Mouse (Mus musculus) liver, embryonic 12.5 days (tissue): ENCODE measurements at regions not wholly inside any gene's neighbourhood (a gene's known extent, or its start where the extent isn't known, plus 50 kb on each side); places are given as distances from the start of the nearest gene placed in this dataset.

Source experiments
- ATAC-seq: fragments of 200-750 bp; cut with Nextera tagmentation; 2 replicates; pipeline ENCODE4 v1.8.0; 2017; ENCODE audit warnings: moderate number of reproducible peaks, mild to moderate bottlenecking, moderate library complexity
- H3K27ac ChIP-seq: fragments of 300-500 bp; sonication (generic); 2 replicates; pipeline ENCODE4 v1.5.1; 2016; ENCODE audit warnings: mild to moderate bottlenecking
- H3K27me3 ChIP-seq: fragments of 300-500 bp; sonication (generic); replicated peaks from 2 replicates; pipeline ENCODE4 v1.6.1; 2016; ENCODE audit warnings: mild to moderate bottlenecking, moderate library complexity
- H3K36me3 ChIP-seq: fragments of 300-500 bp; sonication (generic); 2 replicates; pipeline ENCODE4 v1.6.1; 2016; ENCODE audit warnings: mild to moderate bottlenecking, moderate library complexity
- H3K4me1 ChIP-seq: fragments of 300-500 bp; sonication (generic); 2 replicates; pipeline ENCODE4 v1.6.1; 2016
- H3K4me2 ChIP-seq: fragments of 300-500 bp; sonication (generic); 2 replicates; pipeline ENCODE4 v1.6.1; 2016; ENCODE audit warnings: mild to moderate bottlenecking, moderate library complexity
- H3K4me3 ChIP-seq: fragments of 300-500 bp; sonication (generic); 2 replicates; pipeline ENCODE4 v1.5.1; 2016; ENCODE audit warnings: mild to moderate bottlenecking, moderate library complexity
- H3K9ac ChIP-seq: fragments of 300-500 bp; sonication (generic); 2 replicates; pipeline ENCODE4 v1.6.1; 2016; ENCODE audit warnings: mild to moderate bottlenecking, moderate library complexity
- H3K9me3 ChIP-seq: fragments of 300-500 bp; sonication (generic); replicated peaks from 2 replicates; pipeline ENCODE4 v1.6.1; 2016; ENCODE audit warnings: mild to moderate bottlenecking, moderate library complexity
- WGBS: fragments of 180-500 bp; shearing (Covaris S2); methylation state at CpG from one replicate; pipeline ENCODE4 v1.1.7; 2016; ENCODE audit not compliant: insufficient replicate concordance; 5-methylcytosine and 5-hydroxymethylcytosine counted together

- H3K9me3 ChIP-seq, result no peaks in the 10 kb centered on the region
- WGBS, result 21% methylated on average over 16 of the region's 16 CpGs
- H3K4me2 ChIP-seq, result peak overlapping the region; percentile 73
- H3K27ac ChIP-seq, result peak overlapping the region; percentile 98
- H3K4me3 ChIP-seq, result peak overlapping the region; percentile 53
- ATAC-seq, result peak; percentile 87
- H3K4me1 ChIP-seq, result peaks cover 97% of the 10 kb centered on the region
- H3K36me3 ChIP-seq, result no peaks in the 10 kb centered on the region
- peak overlapping the region; percentile 81 for H3K9ac ChIP-seq
- no peaks in the 10 kb centered on the region for H3K27me3 ChIP-seq
Observed at GRCm38 (mm10) chr7:90060343-90061175, 69.5 kb upstream of the Picalm start.

GRCm38 (mm10) chr7:90061701-90062100 lies 68.3 kb upstream of the Picalm start:
- Histone ChIP-seq H3K27ac (peak overlapping the region; percentile 98), H3K9ac (peak overlapping the region; percentile 81), H3K4me3 (peak overlapping the region; percentile 53), H3K4me1 (peaks cover 99% of the 10 kb centered on the region), H3K36me3 (no peaks in the 10 kb centered on the region), H3K9me3 (no peaks in the 10 kb centered on the region), H3K4me2 (peak overlapping the region; percentile 73), H3K27me3 (no peaks in the 10 kb centered on the region)
- no peak for ATAC-seq
- 66% methylated on average over 7 of the region's 7 CpGs for WGBS

- Histone ChIP-seq H3K27me3 (no peaks in the 10 kb centered on the region), H3K9ac (peak overlapping the region; percentile 81), H3K4me2 (peak overlapping the region; percentile 73), H3K36me3 (no peaks in the 10 kb centered on the region), H3K4me3 (peak overlapping the region; percentile 27), H3K27ac (peak overlapping the region; percentile 98), H3K9me3 (no peaks in the 10 kb centered on the region), H3K4me1 (peaks cover 99% of the 10 kb centered on the region)
- peak; percentile 90 for ATAC-seq
- WGBS, result 14% methylated on average over 9 of the region's 9 CpGs
Observed at GRCm38 (mm10) chr7:90062874-90063273, 67.1 kb upstream of the Picalm start.

GRCm38 (mm10) chr7:90064198-90064597 lies 65.8 kb upstream of the Picalm start:
- Histone ChIP-seq H3K4me1 (peaks cover 98% of the 10 kb centered on the region), H3K27me3 (no peaks in the 10 kb centered on the region), H3K9ac (peak overlapping the region; percentile 81), H3K27ac (peak overlapping the region; percentile 98), H3K9me3 (no peaks in the 10 kb centered on the region), H3K4me2 (peak overlapping the region; percentile 73), H3K36me3 (no peaks in the 10 kb centered on the region), H3K4me3 (no peak overlapping the region)
- WGBS, result 59% methylated on average over 1 of the region's 1 CpGs
- ATAC-seq, result no peak

- no peaks in the 10 kb centered on the region for H3K36me3 ChIP-seq
- peak overlapping the region; percentile 81 for H3K9ac ChIP-seq
- ATAC-seq, result peak; percentile 11; the same call in 1 of the 2 replicates
- no peaks in the 10 kb centered on the region for H3K9me3 ChIP-seq
- no peaks in the 10 kb centered on the region for H3K27me3 ChIP-seq
- peak overlapping the region; percentile 98 for H3K27ac ChIP-seq
- H3K4me3 ChIP-seq, result no peak overlapping the region
- 51% methylated on average over 9 of the region's 9 CpGs for WGBS
- peak overlapping the region; percentile 73 for H3K4me2 ChIP-seq
- H3K4me1 ChIP-seq, result peaks cover 89% of the 10 kb centered on the region
Observed at GRCm38 (mm10) chr7:90065269-90065955, 64.6 kb upstream of the Picalm start.

GRCm38 (mm10) chr7:90066275-90066674 lies 63.7 kb upstream of the Picalm start:
- H3K36me3 ChIP-seq, result no peaks in the 10 kb centered on the region
- no peak overlapping the region for H3K4me2 ChIP-seq
- 80% methylated on average over 5 of the region's 5 CpGs for WGBS
- H3K4me1 ChIP-seq, result peaks cover 83% of the 10 kb centered on the region
- ATAC-seq, result no peak
- H3K9ac ChIP-seq, result no peak overlapping the region
- no peaks in the 10 kb centered on the region for H3K9me3 ChIP-seq
- H3K4me3 ChIP-seq, result no peak overlapping the region
- no peaks in the 10 kb centered on the region for H3K27me3 ChIP-seq
- peak overlapping the region; percentile 98 for H3K27ac ChIP-seq

GRCm38 (mm10) chr7:90067961-90068665 lies 61.9 kb upstream of the Picalm start:
- no peak overlapping the region for H3K9ac ChIP-seq
- 40% methylated on average over 3 of the region's 3 CpGs for WGBS
- no peaks in the 10 kb centered on the region for H3K9me3 ChIP-seq
- peak; percentile 56; the same call in 1 of the 2 replicates for ATAC-seq
- no peaks in the 10 kb centered on the region for H3K36me3 ChIP-seq
- peaks cover 75% of the 10 kb centered on the region for H3K4me1 ChIP-seq
- peak overlapping the region; percentile 21 for H3K4me2 ChIP-seq
- H3K27me3 ChIP-seq, result no peaks in the 10 kb centered on the region
- no peak overlapping the region for H3K4me3 ChIP-seq
- peak overlapping the region; percentile 98 for H3K27ac ChIP-seq

- no peaks in the 10 kb centered on the region for H3K9me3 ChIP-seq
- peaks cover 73% of the 10 kb centered on the region for H3K4me1 ChIP-seq
- H3K27me3 ChIP-seq, result no peaks in the 10 kb centered on the region
- no peak for ATAC-seq
- H3K4me2 ChIP-seq, result no peak overlapping the region
- H3K9ac ChIP-seq, result no peak overlapping the region
- no peak overlapping the region for H3K4me3 ChIP-seq
- H3K27ac ChIP-seq, result peak overlapping the region; percentile 46
- WGBS, result 85% methylated on average over 7 of the region's 7 CpGs
- no peaks in the 10 kb centered on the region for H3K36me3 ChIP-seq
Observed at GRCm38 (mm10) chr7:90070267-90070666, 59.7 kb upstream of the Picalm start.

- Histone ChIP-seq H3K27ac (peak overlapping the region; percentile 93), H3K9me3 (no peaks in the 10 kb centered on the region)
- ATAC-seq, result peak; percentile 65
Observed at GRCm38 (mm10) chr7:90073865-90074264, 56.1 kb upstream of the Picalm start.

GRCm38 (mm10) chr7:90074592-90074991 lies 55.4 kb upstream of the Picalm start:
- Histone ChIP-seq H3K4me2 (peak overlapping the region; percentile 26), H3K4me1 (peaks cover 78% of the 10 kb centered on the region), H3K9me3 (no peaks in the 10 kb centered on the region), H3K27me3 (no peaks in the 10 kb centered on the region), H3K36me3 (no peaks in the 10 kb centered on the region), H3K27ac (peak overlapping the region; percentile 93), H3K9ac (peak overlapping the region; percentile 29), H3K4me3 (no peak overlapping the region)
- ATAC-seq, result peak; percentile 70
- 22% methylated on average over 2 of the region's 2 CpGs for WGBS

More at GRCm38 (mm10) chr7:90073865-90074264, 56.1 kb upstream of the Picalm start:
- Histone ChIP-seq H3K9ac (peak overlapping the region; percentile 27; the same call in 1 of the 2 replicates), H3K36me3 (no peaks in the 10 kb centered on the region), H3K4me1 (peaks cover 73% of the 10 kb centered on the region), H3K4me2 (no peak overlapping the region), H3K27me3 (no peaks in the 10 kb centered on the region), H3K4me3 (no peak overlapping the region)
- WGBS, result 39% methylated on average over 5 of the region's 5 CpGs

- WGBS, result 41% methylated on average over 2 of the region's 2 CpGs
Observed at GRCm38 (mm10) chr7:90077565-90077964, 52.4 kb upstream of the Picalm start.

More at GRCm38 (mm10) chr7:90077565-90077964, 52.4 kb upstream of the Picalm start:
- H3K4me3 ChIP-seq, result no peak overlapping the region
- peak overlapping the region; percentile 49 for H3K9ac ChIP-seq
- no peaks in the 10 kb centered on the region for H3K27me3 ChIP-seq
- no peaks in the 10 kb centered on the region for H3K36me3 ChIP-seq
- H3K9me3 ChIP-seq, result no peaks in the 10 kb centered on the region
- peaks cover 97% of the 10 kb centered on the region for H3K4me1 ChIP-seq
- peak; percentile 79 for ATAC-seq
- H3K4me2 ChIP-seq, result peak overlapping the region; percentile 33
- H3K27ac ChIP-seq, result peak overlapping the region; percentile 93
